Mouse (Mus musculus) embryonic fibroblast, embryonic 13.5 days (primary cell): ENCODE results near the gene 1600014C10Rik. TPM values are rescaled to one million over a fixed set of nuclear protein-coding genes. Genes with fewer than 3 reads are reported as not detected.

Source experiments
- H3K27ac ChIP-seq: 2 replicates; pipeline ENCODE4 v1.5.1; 2012; ENCODE audit warnings: low read length, control low read depth, inconsistent platforms; ENCODE audit not compliant: insufficient read depth
- H3K4me1 ChIP-seq: 2 replicates; pipeline ENCODE4 v1.6.1; 2011; ENCODE audit warnings: low read length; ENCODE audit not compliant: control insufficient read depth, insufficient read depth
- H3K4me3 ChIP-seq: 2 replicates; pipeline ENCODE4 v1.5.1; 2011; ENCODE audit warnings: mild to moderate bottlenecking, control low read depth, low read length; ENCODE audit not compliant: insufficient read depth
- CTCF ChIP-seq: IDR thresholded peaks from 2 replicates; pipeline ENCODE4 v1.5.1; 2011; ENCODE audit warnings: mild to moderate bottlenecking, control low read depth, low read length, moderate library complexity, borderline replicate concordance; ENCODE audit not compliant: insufficient read depth
- POLR2A ChIP-seq: IDR thresholded peaks from 2 replicates; pipeline ENCODE4 v1.6.1; 2011; ENCODE audit warnings: low read depth, mild to moderate bottlenecking, control low read depth, low read length, moderate library complexity
- polyA plus RNA-seq: library from polyadenylated mRNA; stranded (reverse); fragments of >200 nt; gene quantifications from 2 replicates; pipeline ENCODE4 v1.2.4, GENCODE M21; 2011; ENCODE audit warnings: low read depth; ENCODE audit not compliant: missing spikeins, insufficient read length

1600014C10Rik gene
- 22.5 and 23.6 TPM in 2 replicates for polyA plus RNA-seq

GRCm38 (mm10) chr7:38182962-38183687 is at the start of gene 1600014C10Rik:
TSS of gene 1600014C10Rik (plus strand) at chr7:38183217.
- H3K4me1 ChIP-seq: no peaks in the 10 kb centered on the region
- H3K27ac ChIP-seq: peak within 1 kb of the TSS; percentile 50
- no peak for TF ChIP-seq CTCF
- TF ChIP-seq POLR2A: no peak
- peak within 1 kb of the TSS; percentile 53 for H3K4me3 ChIP-seq

- no peak overlapping the region for H3K4me3 ChIP-seq
- no peak for TF ChIP-seq CTCF
- no peak for TF ChIP-seq POLR2A
- no peaks in the 10 kb centered on the region for H3K4me1 ChIP-seq
- no peak overlapping the region for H3K27ac ChIP-seq
These were observed 48.5 kb upstream of the 1600014C10Rik start for GRCm38 (mm10) chr7:38134471-38134870.

- H3K4me1 ChIP-seq: 0 out of 2 replicates have a peak, but pooled peaks cover 2% of the 10 kb centered on the region
- H3K27ac ChIP-seq: no peak overlapping the region
- TF ChIP-seq POLR2A (no peak), CTCF (no peak)
These were observed 42.7 kb upstream of the 1600014C10Rik start for GRCm38 (mm10) chr7:38140324-38140723.

GRCm38 (mm10) chr7:38141747-38142545 is 41.1 kb upstream of the 1600014C10Rik start:
- no peak overlapping the region for H3K27ac ChIP-seq

More at GRCm38 (mm10) chr7:38140324-38140723, 42.7 kb upstream of the 1600014C10Rik start:
- H3K4me3 ChIP-seq: no peak overlapping the region

GRCm38 (mm10) chr7:38147477-38147876 is 35.5 kb upstream of the 1600014C10Rik start:
- TF ChIP-seq CTCF (no peak), POLR2A (no peak)
- no peak overlapping the region for H3K27ac ChIP-seq
- H3K4me3 ChIP-seq: no peak overlapping the region
- H3K4me1 ChIP-seq: no peaks in the 10 kb centered on the region

More at GRCm38 (mm10) chr7:38141747-38142545, 41.1 kb upstream of the 1600014C10Rik start:
- no peak for TF ChIP-seq POLR2A
- TF ChIP-seq CTCF: peak; percentile 59
- 0 out of 2 replicates have a peak, but pooled peaks cover 2% of the 10 kb centered on the region for H3K4me1 ChIP-seq
- H3K4me3 ChIP-seq: no peak overlapping the region

GRCm38 (mm10) chr7:38151706-38152312 is 31.2 kb upstream of the 1600014C10Rik start:
- H3K4me3 ChIP-seq: no peak overlapping the region
- H3K4me1 ChIP-seq: no peaks in the 10 kb centered on the region
- H3K27ac ChIP-seq: no peak overlapping the region
- TF ChIP-seq POLR2A: no peak
- no peak for TF ChIP-seq CTCF

- TF ChIP-seq CTCF: no peak
- TF ChIP-seq POLR2A: no peak
- H3K4me3 ChIP-seq: no peak overlapping the region
These were observed 30.4 kb upstream of the 1600014C10Rik start for GRCm38 (mm10) chr7:38152571-38152970.

GRCm38 (mm10) chr7:38155829-38156228 is 27.2 kb upstream of the 1600014C10Rik start:
- Histone ChIP-seq H3K4me1 (no peaks in the 10 kb centered on the region), H3K4me3 (no peak overlapping the region), H3K27ac (no peak overlapping the region)
- no peak for TF ChIP-seq CTCF
- TF ChIP-seq POLR2A: no peak

More at GRCm38 (mm10) chr7:38152571-38152970, 30.4 kb upstream of the 1600014C10Rik start:
- Histone ChIP-seq H3K27ac (no peak overlapping the region), H3K4me1 (no peaks in the 10 kb centered on the region)

- H3K4me1 ChIP-seq: no peaks in the 10 kb centered on the region
- TF ChIP-seq CTCF (no peak), POLR2A (no peak)
These were observed 24.1 kb upstream of the 1600014C10Rik start for GRCm38 (mm10) chr7:38158764-38159458.

GRCm38 (mm10) chr7:38161438-38161837 is 21.6 kb upstream of the 1600014C10Rik start:
- H3K4me1 ChIP-seq: no peaks in the 10 kb centered on the region
- no peak overlapping the region for H3K27ac ChIP-seq
- H3K4me3 ChIP-seq: no peak overlapping the region
- TF ChIP-seq POLR2A (no peak), CTCF (no peak)

More at GRCm38 (mm10) chr7:38158764-38159458, 24.1 kb upstream of the 1600014C10Rik start:
- no peak overlapping the region for H3K27ac ChIP-seq
- H3K4me3 ChIP-seq: no peak overlapping the region
